Mouse (Mus musculus) spleen, postnatal 14 days (tissue): ENCODE measurements around the gene Dnmt3a.

ENCODE experiments used
- DNase-seq, 2 experiments: peaks; one replicate each; pipeline ENCODE4 v3.0.0; 2021 to 2022; ENCODE audit warnings: low spot score in 2 of 2

Dnmt3a gene

DNA sequence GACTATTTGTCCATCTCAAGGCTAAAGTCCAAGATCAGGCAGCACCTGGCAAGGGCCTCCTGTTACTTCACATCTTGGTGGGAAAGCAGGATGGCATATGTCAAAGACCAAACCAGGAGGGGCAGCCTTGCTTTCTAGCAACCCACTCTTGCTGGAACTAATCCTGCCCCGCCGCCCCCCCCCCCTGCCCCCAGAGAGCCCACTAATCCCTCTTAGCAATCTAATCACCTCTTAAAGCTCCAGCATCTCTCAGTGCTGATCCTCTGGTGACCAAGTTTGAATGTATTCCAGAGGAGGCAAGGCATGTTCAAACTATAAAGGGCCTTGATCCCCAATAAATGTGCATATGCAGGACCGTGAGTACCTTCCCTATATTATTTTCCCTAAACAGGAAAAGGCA, 18.8 kb upstream of the Dnmt3a start:
- DNase-seq: no peak

DNA sequence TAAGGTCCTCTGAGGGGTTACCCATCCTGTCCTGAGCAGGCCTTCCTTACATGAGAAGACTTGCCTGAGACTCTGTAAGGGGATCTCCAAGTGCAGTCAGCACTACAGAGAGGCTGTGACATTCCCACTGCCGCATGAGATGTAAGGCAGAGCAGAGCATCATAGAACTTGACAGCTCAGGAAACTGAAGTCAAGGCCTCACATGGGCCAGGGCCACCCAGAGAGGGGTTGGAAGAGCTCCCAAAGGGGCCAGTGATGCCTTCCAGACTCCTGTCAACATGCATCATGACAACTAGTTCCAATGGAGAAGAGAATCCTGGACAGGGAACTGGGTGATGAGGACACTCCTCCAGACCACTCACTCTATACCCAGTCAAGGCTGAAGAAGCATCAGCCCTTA, 18.3 kb upstream of the Dnmt3a start:
- no peak for DNase-seq

DNA sequence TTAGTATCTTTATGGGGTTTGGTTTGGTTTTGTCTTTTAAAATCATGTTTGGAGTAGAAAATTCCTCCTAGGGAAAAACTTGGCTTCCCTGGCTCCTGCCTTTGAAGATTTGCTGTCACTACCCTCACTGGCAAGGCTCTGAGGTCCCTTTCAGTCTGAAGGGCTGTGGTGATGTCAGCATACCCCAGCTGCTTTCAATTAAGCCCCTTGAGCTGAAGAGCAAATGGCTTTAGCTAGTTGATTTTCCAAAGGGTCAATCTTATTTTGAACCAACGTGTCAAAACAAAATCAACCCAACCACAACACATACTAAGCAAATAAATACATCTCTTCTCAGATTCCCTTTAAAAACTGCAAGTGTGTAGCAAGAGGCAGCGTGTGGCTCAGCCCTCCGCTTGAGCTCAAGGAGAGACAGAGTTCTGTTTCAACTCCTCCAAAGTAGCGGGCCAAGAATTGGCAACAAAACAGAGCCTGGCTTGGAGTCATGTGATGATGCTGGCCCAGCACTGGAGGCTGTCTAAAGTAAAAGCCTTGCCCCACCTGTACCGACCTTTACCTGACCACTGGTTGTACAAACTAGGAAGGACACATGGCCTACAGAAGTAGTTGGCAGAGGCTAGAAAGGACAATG, 17.3 kb upstream of the Dnmt3a start:
- DNase-seq: no peak

DNA sequence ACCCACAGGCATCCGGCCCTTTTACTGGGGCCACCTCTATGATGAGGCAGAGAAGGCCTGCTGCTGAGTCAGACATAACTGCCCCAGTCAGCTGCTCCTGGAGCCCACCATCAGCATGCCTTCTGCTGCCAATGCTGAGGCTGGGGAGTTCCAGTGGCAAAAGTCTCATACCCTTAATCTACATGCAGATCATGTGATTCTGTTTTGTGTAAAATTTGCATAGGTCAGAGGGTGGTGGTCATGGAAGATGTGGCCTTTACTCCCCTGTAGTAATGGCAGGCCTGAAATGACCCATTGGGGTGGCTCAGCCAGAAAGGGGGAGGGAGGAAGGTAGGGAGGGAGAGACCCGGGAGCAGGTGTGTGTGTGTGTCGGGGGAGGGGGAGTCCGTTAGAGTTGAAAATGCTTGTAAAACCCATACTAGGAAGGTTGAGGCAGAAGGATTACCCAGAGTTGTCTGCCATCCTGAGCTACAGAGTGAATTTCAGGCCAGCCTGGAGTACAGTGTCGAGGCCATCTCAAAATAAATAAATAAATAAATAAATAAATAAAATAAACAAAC, 16.1 kb upstream of the Dnmt3a start:
- no peak for DNase-seq

GRCm38 (mm10) chr12:3791257-3791656, 14.6 kb upstream of the Dnmt3a start:
- no peak for DNase-seq

DNA sequence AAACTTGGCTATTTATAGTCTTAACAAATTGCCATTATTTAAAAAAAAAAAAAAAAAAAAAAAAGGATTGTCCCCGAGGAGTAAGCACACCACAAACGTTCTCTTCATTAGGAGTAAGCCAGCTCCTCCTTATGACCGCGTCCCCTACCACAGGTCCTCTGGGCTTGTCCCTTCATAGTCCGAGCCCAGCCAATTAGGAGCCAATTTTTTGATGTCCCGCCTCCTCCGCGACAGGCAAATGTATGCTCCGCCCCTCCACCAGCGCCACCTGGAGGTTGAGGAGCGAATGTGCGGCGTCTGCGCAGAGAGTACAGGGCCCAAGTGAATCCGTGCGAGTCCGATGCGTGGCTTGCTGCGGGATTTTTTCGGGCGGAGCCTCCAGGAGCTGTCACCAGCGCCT, 14.1 kb upstream of the Dnmt3a start:
- DNase-seq: peak; percentile 80 to 90

DNA sequence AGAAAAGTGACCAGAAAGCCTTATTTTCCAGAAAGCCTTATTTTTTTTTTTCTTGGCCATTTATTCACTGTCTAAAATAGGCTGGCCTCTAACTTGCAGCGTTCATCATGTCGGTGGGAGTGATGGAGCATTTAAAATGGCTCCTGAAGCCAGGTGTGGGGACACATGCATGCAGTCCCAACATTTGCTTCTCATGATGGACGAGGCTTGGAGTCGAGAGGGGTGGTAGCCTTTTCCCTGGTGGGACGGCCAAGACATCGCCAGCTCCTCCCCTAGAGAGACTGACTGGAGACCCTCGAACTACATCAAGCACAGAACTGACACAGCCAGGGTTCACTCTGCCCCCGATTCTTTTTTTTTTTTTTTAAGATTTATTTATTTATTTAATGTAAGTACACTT, 13.6 kb upstream of the Dnmt3a start:
- no peak for DNase-seq

DNA sequence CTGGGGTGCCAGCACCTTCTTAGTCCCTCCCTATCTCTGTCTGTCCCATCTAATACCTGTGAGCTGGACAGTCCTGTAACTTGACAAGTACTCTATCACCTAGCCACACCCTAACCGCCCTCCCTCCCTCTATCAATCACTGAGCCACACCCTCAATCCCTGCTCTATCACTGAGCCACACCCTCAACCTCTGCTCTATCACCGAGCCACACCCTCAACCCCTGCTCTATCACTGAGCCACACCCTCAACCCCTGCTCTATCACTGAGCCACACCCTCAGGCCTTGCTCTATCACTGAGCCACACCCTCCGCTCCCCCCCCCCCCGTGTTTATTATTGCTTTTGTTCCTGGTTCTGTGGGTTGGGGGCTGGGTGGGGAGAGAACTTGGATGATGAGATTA, 10.2 kb upstream of the Dnmt3a start:
- DNase-seq: no peak

- DNase-seq: no peak
These were observed 6.3 kb upstream of the Dnmt3a start for GRCm38 (mm10) chr12:3799551-3799950.

GRCm38 (mm10) chr12:3806271-3806684, 471 bp downstream of the Dnmt3a start:
- peak; percentile 64 to 78 for DNase-seq

DNA sequence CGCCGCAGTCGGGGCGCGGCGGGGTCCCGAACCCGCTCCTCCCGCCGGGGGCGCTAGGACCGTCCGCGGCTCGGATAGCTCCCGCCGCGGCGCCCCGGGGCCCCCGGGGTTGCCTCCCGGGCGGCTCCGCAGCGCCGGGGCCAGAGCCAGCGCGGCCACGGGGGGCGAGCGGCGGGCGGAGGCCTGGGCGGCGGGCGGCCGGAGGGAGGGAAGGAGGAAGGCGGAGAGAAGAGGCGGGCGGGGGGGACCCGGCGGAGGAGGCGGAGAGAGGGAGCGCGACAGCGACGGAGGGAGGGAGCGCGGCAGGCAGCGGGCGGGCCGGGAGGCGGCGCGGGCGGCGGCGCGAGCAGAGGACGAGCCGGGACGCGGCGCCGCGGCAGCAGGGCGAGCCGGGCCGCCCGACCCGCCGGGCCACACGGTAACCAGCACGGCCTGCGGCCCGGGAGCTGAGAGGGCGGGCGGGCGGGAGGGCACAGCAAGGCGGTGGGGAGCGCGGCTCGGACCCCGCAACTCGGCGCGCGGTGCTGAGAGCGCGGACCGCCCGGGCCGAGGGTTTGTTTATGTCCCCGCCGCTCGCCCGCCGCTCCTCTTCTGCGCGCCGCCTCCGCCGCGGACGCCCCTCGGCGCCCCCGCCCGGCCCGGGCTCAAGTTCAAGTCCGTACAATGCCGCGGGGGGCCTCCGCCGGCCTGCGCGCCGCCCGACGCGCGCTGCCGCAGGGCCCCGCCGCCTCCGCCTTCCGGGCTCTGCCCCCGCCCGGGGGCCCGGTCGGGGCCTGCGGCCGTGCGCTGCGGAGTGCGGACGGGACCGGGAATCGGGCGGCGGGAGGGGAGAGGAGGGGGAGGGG, 1.1 kb downstream of the Dnmt3a start:
- DNase-seq: peak; percentile 27 to 45

DNA sequence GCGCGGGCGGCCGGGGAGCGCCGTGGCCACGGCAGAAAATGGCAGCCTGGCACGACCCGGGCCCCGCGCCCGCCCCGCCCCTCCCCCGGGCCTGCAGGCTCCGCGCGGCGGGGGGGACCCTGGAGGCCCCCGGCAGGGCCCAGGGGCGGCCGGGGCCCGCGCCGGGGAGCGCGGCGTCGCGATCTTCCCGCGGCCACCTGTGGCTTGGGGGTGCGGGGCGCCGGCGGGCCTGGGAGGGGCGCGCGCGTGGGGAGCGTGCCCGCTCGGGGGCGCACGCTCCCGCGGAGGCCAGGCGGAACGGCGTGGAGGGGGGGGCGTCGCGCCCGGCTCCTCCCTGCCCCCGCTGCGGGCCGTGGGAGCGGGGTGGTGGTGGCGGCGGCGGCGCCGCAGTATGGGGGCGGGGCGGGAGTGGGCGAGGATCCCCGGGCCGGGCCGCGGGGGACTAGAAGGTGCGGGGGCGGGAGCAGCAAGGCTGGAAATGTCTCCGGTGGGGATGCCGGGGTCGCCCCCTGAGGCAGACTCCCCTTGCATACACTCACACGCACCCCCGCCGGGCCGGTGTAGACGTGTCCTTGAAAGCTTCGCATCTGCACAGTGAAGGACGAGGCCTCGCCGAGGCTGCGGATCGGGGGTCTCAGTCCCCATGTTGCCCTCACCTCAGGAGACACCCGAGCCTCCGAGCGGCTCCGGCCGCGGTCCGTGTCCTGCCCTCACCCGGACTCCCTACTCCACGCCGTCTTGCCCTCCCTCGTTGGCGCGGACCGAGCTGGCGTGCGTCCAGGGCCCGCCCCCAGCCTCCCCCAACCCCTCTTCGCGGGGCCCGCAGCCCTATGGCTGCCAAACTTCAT, 2.0 kb downstream of the Dnmt3a start:
- peak; percentile 15 to 26 for DNase-seq

GRCm38 (mm10) chr12:3808396-3808981, 2.7 kb downstream of the Dnmt3a start:
- no peak for DNase-seq

GRCm38 (mm10) chr12:3809520-3810180, 3.8 kb downstream of the Dnmt3a start:
- DNase-seq: no peak

DNA sequence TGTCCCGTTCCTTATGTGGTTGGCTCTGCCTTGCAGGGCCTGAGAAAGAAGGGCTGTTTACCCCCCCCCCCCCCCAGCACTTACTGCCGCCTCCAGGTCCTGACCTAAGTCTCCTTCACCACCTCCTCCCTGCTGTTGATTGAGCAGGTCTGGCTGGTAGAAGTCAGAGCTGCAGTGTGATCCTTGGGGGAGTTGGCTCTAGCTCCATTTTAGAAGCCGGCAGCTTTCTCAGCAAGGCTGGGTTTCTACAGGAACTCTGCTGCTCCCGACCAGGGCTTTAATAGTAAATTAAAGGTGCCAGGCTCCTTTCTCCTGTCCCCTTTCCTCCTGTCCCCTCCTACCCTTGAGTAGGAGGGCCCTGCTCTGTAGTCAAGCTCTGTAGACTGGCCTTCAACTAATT, 4.6 kb downstream of the Dnmt3a start:
- no peak for DNase-seq

GRCm38 (mm10) chr12:3811596-3811995, 5.8 kb downstream of the Dnmt3a start:
- no peak for DNase-seq

DNA sequence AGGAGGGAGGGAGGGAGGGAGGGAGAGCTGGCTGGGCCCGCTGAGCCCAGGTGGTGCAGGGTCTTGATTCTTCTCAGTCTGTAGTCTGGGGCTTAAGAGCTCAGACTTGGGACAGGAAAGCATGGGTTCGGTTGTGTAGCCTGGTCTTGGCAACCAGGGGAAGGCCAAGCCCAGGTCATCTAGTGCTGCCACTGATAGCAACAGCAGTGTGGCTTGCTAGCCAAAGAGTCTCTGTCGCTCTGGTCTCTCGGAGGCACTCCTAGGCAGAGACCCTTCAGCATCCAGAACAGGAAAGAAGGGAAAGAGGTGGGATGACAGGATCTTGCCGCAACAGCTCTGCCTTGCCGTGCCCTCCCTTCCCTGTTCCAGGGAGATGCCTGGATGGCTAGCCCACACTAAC, 6.4 kb downstream of the Dnmt3a start:
- DNase-seq: no peak

DNA sequence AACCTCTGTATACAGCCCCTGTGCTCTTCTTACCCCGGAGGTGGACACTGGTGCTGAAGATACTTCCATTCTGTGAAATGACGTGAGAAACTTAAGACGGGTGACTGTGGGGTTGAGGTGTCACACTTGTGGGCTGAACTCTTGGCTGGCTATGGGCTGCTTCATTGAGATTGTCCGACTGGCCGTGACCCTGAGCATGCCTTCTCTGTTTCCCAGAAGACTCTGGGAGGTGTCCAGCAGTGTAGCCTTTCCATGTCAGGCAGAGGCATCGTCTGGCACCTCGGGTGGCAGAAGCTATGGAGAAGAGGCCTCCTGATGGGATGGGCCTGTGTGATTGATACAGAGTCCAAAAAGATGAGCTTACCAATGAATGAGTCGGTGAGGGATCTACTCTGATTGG, 7.3 kb downstream of the Dnmt3a start:
- DNase-seq: no peak

- no peak for DNase-seq
These were observed 9.6 kb downstream of the Dnmt3a start for GRCm38 (mm10) chr12:3815386-3815785.

DNA sequence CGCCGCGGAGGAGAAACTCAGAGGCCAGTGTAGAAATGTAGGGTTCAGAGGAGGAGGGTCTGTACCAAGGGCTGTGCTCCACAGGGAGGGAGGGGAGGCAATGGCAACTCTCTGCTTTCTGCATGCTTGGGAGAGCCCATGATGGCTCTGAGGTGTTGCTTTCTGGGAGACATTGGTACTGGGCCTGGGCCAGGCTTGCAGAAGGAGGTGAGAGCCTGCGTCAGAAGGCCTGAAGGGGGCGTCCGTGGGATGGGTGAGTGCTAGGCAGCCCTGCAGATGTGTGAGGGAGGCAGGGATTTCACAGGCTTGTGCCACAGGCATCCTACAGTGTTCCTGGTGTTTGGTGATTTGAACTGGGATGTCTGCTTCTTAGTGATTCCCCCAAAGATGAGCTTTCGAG, 11.2 kb downstream of the Dnmt3a start:
- DNase-seq: no peak

GRCm38 (mm10) chr12:3817566-3817965, 11.8 kb downstream of the Dnmt3a start:
- no peak for DNase-seq
